Mouse (Mus musculus) midbrain, embryonic 10.5 days (tissue): ENCODE data around the gene Sh2d1b1. TPM values are rescaled to one million over a fixed set of nuclear protein-coding genes. Genes with fewer than 3 reads are reported as not detected.
A peak's percentile ranks its signal among the peaks of the same experiment; 100 is the strongest.

Source experiments
- DNase-seq: peaks from one replicate; pipeline ENCODE4 v3.0.0-alpha.2; 2017; ENCODE audit warnings: low spot score
- H3K27ac ChIP-seq: fragments of 300-500 bp; sonication (generic); replicated peaks from 2 replicates; pipeline ENCODE4 v1.5.1; 2016; ENCODE audit warnings: mild to moderate bottlenecking
- H3K27me3 ChIP-seq: fragments of 300-500 bp; sonication (generic); 2 replicates; pipeline ENCODE4 v1.6.1; 2016; ENCODE audit warnings: low read depth, mild to moderate bottlenecking; ENCODE audit not compliant: poor library complexity, severe bottlenecking
- H3K36me3 ChIP-seq: fragments of 300-500 bp; sonication (generic); 2 replicates; pipeline ENCODE4 v1.6.1; 2016; ENCODE audit warnings: mild to moderate bottlenecking, moderate library complexity
- H3K4me1 ChIP-seq: fragments of 300-500 bp; sonication (generic); 2 replicates; pipeline ENCODE4 v1.6.1; 2016
- H3K4me3 ChIP-seq: fragments of 300-500 bp; sonication (generic); 2 replicates; pipeline ENCODE4 v1.5.1; 2016; ENCODE audit warnings: mild to moderate bottlenecking, moderate library complexity
- H3K9me3 ChIP-seq: fragments of 300-500 bp; sonication (generic); replicated peaks from 2 replicates; pipeline ENCODE4 v1.6.1; 2016; ENCODE audit warnings: mild to moderate bottlenecking
- WGBS: fragments of 180-500 bp; shearing (Covaris S2); methylation state at CpG from one replicate; pipeline ENCODE4 v1.1.7; 2016; 5-methylcytosine and 5-hydroxymethylcytosine counted together
- polyA plus RNA-seq: library from polyadenylated mRNA; unstranded; fragments of >200 nt; fragmentation: Nextera tagmentation; extraction: Ambion mirVana; gene quantifications from 2 replicates; pipeline ENCODE4 v1.2.1, GENCODE M21; 2016

Sh2d1b1 gene
- polyA plus RNA-seq, 1 experiment from 2014 or later = not detected

DNA sequence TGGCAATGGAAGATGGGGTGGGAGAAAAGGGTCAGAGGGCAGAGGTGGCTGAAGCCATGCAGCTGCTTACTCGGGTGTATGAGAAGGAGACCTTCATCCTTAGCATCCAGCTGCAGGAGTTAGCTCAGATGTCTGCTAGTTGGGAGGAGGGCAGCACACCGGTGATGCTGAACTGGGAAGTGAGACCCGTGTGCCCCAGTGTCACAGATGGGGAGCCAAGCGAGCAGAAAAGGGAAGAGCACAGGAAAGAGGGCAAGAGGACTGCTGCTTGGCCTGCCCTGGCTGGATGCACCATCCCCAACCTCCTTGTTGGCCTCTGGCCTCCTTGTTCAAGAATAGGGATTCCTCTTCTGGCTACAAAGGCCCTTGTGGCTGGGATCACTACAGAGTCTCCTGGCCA, 22.4 kb downstream of the Sh2d1b1 start:
- Histone ChIP-seq H3K4me3 (no peak overlapping the region), H3K36me3 (no peaks in the 10 kb centered on the region), H3K4me1 (peaks cover 27% of the 10 kb centered on the region), H3K27ac (no peak overlapping the region), H3K27me3 (no peaks in the 10 kb centered on the region), H3K9me3 (no peaks in the 10 kb centered on the region)
- DNase-seq = no peak
- 72% methylated on average over 4 of the region's 4 CpGs for WGBS

DNA sequence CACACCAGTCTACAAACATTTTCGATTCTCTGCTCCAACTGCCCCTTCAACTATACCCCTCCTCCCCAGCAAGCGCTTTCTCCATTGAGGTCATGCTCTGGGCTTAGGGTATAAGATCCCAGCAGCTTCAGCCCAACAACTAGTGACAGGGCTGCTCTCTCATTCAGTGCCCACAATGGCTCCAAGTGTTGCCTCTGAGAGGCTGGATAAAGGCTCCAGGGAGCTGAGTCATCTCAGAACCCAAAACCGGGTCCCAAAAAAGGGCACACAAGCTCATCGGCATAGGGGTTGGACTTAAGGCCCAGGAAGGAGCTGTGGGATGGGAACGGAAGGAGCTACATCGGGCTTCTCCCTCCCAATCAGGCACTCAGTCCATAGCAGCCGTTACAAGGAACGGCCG, 24.6 kb downstream of the Sh2d1b1 start:
- H3K4me3 ChIP-seq = no peak overlapping the region
- DNase-seq = no peak
- H3K36me3 ChIP-seq = no peaks in the 10 kb centered on the region
- H3K9me3 ChIP-seq = no peaks in the 10 kb centered on the region
- H3K27me3 ChIP-seq = no peaks in the 10 kb centered on the region
- H3K4me1 ChIP-seq = peaks cover 14% of the 10 kb centered on the region
- WGBS = 95% methylated on average over 9 of the region's 9 CpGs
- no peak overlapping the region for H3K27ac ChIP-seq

DNA sequence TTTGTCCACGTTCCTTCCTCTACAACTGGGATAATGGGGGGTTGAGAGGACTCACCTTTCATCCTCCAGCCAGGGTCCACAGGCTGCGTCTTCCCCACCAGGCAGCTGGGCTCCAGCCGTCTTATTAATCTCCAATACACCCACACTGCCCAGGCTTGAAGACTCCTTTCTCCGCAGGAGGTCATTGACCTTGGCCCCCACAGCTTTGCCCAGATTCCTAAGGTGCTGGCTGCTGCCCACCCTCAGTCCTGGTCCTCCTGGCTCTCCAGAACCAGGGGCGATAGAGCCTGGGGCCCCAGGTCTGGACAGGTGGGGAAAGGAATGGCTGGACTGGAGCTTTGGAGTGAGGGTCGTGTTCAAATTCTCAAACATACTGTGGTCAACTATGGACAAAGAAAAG, 25.3 kb downstream of the Sh2d1b1 start:
- 69% methylated on average over 6 of the region's 6 CpGs for WGBS
- H3K4me1 ChIP-seq = peaks cover 14% of the 10 kb centered on the region
- H3K27me3 ChIP-seq = no peaks in the 10 kb centered on the region
- H3K36me3 ChIP-seq = no peaks in the 10 kb centered on the region
- DNase-seq = no peak
- no peaks in the 10 kb centered on the region for H3K9me3 ChIP-seq
- H3K4me3 ChIP-seq = no peak overlapping the region
- peak overlapping the region; percentile 63; the same call in 1 of the 2 replicates for H3K27ac ChIP-seq

DNA sequence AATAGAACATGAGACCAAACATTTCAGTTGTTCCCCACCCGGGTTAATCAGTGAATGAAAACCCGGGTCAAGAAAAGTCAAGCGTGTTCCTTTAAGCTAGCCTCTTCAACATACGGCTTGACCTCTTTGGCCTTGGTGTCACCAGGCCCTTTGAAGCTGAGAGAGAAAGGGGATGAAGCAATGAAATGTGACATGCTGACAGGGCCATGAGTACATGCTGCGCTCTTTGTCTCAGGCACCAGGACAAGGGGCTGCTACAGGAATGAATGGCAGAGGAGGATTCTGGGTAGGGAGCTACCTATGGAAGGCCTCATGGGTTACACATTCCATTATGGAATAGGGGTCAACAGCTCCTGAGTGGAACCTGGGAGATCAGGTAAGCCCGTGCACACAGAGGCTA, 26.0 kb downstream of the Sh2d1b1 start:
- Histone ChIP-seq H3K36me3 (no peaks in the 10 kb centered on the region), H3K4me3 (no peak overlapping the region), H3K9me3 (no peaks in the 10 kb centered on the region), H3K27ac (peak overlapping the region; percentile 49; the same call in 1 of the 2 replicates), H3K27me3 (no peaks in the 10 kb centered on the region), H3K4me1 (peaks cover 14% of the 10 kb centered on the region)
- peak; percentile 44 for DNase-seq
- WGBS = 44% methylated on average over 6 of the region's 6 CpGs

DNA sequence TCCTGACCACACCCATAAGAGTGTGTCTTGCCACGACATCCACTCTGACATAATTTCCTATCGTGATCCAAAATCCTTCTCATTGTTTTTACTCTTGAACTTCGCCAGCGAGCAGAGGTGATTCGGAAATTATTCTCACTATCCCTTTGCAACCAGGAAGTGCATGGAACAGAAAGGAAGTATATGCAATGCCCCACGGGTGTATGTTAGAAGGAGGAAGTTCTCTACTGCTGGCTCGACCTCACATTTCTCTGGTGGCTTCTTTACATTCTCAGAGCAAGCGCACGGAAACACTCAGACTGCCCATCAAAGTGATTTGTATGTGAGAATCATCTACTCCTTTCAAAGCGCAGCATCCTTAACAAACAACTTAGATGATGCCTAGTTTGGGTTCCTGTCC, 27.9 kb downstream of the Sh2d1b1 start:
- WGBS = 92% methylated on average over 10 of the region's 10 CpGs
- no peak overlapping the region for H3K4me3 ChIP-seq
- no peaks in the 10 kb centered on the region for H3K9me3 ChIP-seq
- H3K4me1 ChIP-seq = peaks cover 14% of the 10 kb centered on the region
- no peaks in the 10 kb centered on the region for H3K36me3 ChIP-seq
- no peak overlapping the region for H3K27ac ChIP-seq
- H3K27me3 ChIP-seq = no peaks in the 10 kb centered on the region
- DNase-seq = no peak

DNA sequence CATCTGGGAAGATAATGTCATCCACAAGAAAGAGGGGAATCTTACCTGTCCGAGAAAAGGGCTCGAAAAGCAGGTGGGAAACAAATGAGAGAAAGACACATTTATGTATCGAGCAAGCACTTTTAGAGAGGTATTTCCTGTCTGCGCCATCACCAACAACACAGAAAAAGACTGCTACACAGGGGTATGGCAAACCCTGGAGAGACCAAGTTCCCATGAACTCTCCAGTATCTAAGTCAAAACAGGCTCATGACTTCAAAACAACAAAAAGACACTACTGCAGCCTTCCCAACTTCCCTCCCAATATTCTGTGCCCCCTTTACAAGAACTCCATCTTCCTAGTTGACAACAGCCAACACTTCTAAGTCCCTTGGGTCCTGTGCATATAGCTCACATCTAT, 29.1 kb downstream of the Sh2d1b1 start, which contains the start of gene Gm7694:
Gene Gm7694 (minus strand): TSS at position 101 of the 400 bp plus-strand sequence.
- H3K27ac ChIP-seq = no peak within 1 kb of the TSS
- no peaks in the 10 kb centered on the region for H3K27me3 ChIP-seq
- WGBS = 94% methylated on average over 4 of the region's 4 CpGs
- no peak within 1 kb of the TSS for H3K4me3 ChIP-seq
- H3K9me3 ChIP-seq = no peaks in the 10 kb centered on the region
- DNase-seq = no peak
- H3K36me3 ChIP-seq = no peaks in the 10 kb centered on the region
- H3K4me1 ChIP-seq = peaks cover 14% of the 10 kb centered on the region

DNA sequence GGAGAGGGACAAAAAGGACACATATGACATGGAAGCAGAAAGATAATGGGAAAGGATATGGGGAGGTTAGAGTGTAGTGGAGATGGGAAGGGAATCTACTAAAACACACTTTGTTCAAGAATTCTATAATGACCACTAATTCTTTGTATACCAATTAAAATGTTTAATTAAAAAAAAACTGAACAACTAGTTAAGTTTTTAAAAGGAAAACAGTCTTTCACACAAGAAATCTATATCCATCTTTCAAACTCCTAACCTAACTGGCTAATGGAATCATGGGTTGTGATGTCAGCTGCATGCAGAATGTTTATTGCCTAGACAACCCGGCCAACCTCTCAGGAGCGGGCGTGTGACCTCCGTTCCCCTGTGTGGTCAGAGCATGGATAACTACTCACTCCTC, 31.4 kb downstream of the Sh2d1b1 start, which contains the start of gene Spata46:
Gene Spata46 (plus strand): TSS at position 301 of the 400 bp plus-strand sequence.
- no peak within 1 kb of the TSS for H3K27ac ChIP-seq
- H3K4me1 ChIP-seq = peaks cover 9% of the 10 kb centered on the region
- H3K4me3 ChIP-seq = no peak within 1 kb of the TSS
- DNase-seq = no peak
- H3K36me3 ChIP-seq = no peaks in the 10 kb centered on the region
- H3K27me3 ChIP-seq = no peaks in the 10 kb centered on the region
- 96% methylated on average over 4 of the region's 4 CpGs for WGBS
- H3K9me3 ChIP-seq = no peaks in the 10 kb centered on the region

DNA sequence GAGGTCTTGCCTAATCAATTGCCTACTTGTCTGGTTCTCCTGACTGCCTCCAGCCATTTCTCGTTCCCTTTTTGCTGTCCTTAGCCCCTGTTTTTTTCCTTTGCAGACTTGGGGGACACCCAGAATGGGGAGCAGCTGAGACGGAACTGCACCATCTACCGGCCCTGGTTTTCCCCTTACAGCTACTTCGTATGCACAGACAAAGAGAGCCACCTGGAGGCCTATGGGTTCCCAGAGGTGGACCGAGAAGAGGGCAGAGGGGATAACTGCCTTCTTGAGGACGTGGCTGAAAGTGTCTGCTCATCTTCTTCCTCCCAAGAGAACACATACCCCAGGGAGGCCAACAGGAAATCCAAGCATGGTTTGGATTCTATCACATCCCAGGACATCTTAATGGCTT, 34.3 kb downstream of the Sh2d1b1 start:
- Histone ChIP-seq H3K4me1 (peaks cover 11% of the 10 kb centered on the region), H3K36me3 (no peaks in the 10 kb centered on the region), H3K27me3 (no peaks in the 10 kb centered on the region), H3K4me3 (no peak overlapping the region), H3K9me3 (no peaks in the 10 kb centered on the region), H3K27ac (no peak overlapping the region)
- WGBS = 83% methylated on average over 6 of the region's 6 CpGs
- DNase-seq = no peak

DNA sequence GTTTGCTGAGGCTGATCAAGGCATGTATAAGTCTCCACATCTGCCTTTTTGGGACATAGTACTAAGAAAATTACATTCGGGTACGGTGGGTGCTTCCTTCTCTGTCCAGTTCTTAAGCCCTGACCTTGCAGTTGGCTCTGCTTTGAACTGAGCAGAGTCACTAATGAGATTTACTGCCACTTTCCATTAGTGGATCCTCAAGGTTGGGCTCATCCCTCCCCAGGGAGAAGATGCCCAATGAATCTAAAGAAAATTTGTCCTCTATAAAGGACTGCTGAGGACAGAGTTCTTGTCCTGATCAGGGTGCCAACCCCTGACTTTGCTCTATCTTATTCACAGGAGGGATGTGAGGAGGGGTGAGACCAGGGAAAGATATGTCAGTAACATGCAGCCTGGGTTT, 44.9 kb downstream of the Sh2d1b1 start:
- no peak overlapping the region for H3K27ac ChIP-seq
- DNase-seq = no peak
- H3K4me3 ChIP-seq = no peak overlapping the region
- H3K36me3 ChIP-seq = peaks cover 4% of the 10 kb centered on the region; the same call in 1 of the 2 replicates
- H3K9me3 ChIP-seq = no peaks in the 10 kb centered on the region
- no peaks in the 10 kb centered on the region for H3K4me1 ChIP-seq
- 92% methylated on average over 2 of the region's 2 CpGs for WGBS
- no peaks in the 10 kb centered on the region for H3K27me3 ChIP-seq

DNA sequence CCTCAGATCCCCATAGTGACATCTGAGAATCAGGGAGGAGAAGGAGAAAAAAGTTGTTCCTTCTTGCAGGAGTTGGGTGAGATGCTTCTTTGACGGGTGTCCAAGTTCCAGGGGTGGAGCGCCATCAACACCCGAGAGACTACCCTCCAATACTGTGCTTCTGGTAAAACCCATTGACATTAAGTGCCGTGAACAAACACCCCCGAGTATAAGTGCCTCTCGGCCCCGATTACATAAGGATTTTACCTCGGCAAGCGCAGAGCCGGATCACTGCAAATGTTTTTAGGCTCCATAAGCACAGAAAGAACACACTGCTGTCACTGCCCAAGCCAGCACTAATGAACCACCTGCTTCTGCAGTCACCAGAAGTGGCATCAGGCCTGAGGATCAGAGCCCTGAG, 45.9 kb downstream of the Sh2d1b1 start:
- DNase-seq = no peak
- WGBS = 88% methylated on average over 10 of the region's 10 CpGs
- Histone ChIP-seq H3K4me3 (no peak overlapping the region), H3K36me3 (peaks cover 4% of the 10 kb centered on the region; the same call in 1 of the 2 replicates), H3K27ac (no peak overlapping the region), H3K4me1 (no peaks in the 10 kb centered on the region), H3K27me3 (no peaks in the 10 kb centered on the region), H3K9me3 (no peaks in the 10 kb centered on the region)

DNA sequence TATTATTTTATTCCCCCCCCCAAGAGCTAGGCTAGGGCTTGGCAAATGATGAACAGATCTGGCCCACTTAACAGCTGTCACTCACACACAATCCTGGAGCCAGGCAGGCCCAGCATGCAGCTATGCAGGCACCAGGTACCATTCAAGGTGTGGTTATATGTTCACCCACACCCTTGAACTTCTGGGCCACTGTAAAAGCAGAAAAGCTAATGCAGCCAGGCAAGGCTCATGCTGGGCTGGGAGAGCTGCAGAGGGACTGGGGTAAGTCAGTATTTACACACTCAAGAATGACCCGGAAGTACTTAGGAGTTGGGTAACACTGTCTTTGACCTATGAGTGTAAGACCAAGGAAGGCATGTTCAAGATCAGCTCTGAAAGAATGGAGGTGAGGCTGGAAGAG, 47.2 kb downstream of the Sh2d1b1 start:
- 84% methylated on average over 1 of the region's 1 CpGs for WGBS
- H3K27ac ChIP-seq = no peak overlapping the region
- H3K9me3 ChIP-seq = no peaks in the 10 kb centered on the region
- no peaks in the 10 kb centered on the region for H3K36me3 ChIP-seq
- DNase-seq = no peak
- no peak overlapping the region for H3K4me3 ChIP-seq
- no peaks in the 10 kb centered on the region for H3K27me3 ChIP-seq
- H3K4me1 ChIP-seq = no peaks in the 10 kb centered on the region

DNA sequence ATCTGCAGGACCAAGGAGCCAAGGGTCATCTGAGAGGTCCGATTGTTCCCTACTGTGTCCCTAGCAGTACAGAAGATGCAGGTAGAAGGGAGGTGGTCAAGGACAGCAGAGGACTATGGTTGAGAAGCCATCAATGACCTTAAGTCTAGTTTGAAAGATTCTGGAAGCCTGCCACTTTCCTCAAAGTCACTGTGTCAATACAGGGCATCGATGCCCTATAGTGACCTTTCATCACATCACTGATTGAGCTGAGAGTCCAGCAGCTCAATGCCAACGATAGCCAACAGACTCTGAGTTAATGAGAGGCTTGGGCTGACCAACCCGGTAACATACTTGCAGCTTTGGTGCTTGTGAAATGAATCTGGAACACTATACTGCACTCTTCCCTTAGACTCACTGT, 48.2 kb downstream of the Sh2d1b1 start:
- no peak overlapping the region for H3K4me3 ChIP-seq
- H3K27ac ChIP-seq = no peak overlapping the region
- no peaks in the 10 kb centered on the region for H3K36me3 ChIP-seq
- no peaks in the 10 kb centered on the region for H3K27me3 ChIP-seq
- 90% methylated on average over 4 of the region's 4 CpGs for WGBS
- H3K4me1 ChIP-seq = peaks cover 3% of the 10 kb centered on the region
- no peak for DNase-seq
- H3K9me3 ChIP-seq = no peaks in the 10 kb centered on the region

DNA sequence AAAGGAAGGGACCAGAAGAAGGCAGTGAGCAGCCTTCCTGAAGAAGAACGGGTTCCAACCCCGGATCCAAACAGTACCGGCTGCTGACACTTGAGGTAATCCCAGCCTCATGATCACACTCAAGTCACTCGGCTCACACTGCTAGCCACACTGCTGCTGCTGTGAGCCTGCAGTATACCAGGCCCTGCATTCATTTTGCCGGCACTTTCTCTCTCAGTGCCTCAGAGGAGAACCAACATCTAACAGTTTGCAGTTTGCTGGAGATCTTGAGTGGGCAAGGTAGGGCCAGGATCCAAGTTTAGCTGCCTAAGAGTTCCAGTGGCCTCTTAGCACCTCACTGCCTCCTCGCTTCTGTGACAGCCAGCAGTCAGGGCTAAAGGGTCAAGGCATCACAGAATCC, 54.8 kb downstream of the Sh2d1b1 start:
- H3K9me3 ChIP-seq = no peaks in the 10 kb centered on the region
- H3K4me3 ChIP-seq = no peak overlapping the region
- no peak overlapping the region for H3K27ac ChIP-seq
- no peaks in the 10 kb centered on the region for H3K27me3 ChIP-seq
- DNase-seq = no peak
- peaks cover 6% of the 10 kb centered on the region for H3K4me1 ChIP-seq
- 63% methylated on average over 6 of the region's 6 CpGs for WGBS
- H3K36me3 ChIP-seq = no peaks in the 10 kb centered on the region

DNA sequence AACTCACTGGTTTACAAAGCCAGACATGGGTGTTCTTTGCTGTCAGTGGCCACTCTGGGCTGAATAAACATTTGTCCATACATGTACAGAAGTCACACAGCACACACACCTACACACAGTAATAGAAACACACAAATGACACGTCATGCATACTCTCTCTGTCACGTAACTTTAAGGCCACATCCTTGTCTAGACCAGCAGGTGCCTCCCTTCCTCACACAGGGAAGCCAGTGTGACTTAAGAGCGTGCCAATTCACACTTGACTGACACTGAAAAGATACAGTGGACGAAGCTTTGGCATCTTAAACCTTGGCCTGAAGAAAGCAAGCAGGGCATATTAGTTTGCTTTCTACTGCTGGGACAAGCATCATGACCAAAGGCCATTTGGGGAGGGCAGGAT, 55.7 kb downstream of the Sh2d1b1 start:
- Histone ChIP-seq H3K27me3 (no peaks in the 10 kb centered on the region), H3K27ac (no peak overlapping the region), H3K4me1 (peaks cover 6% of the 10 kb centered on the region), H3K9me3 (no peaks in the 10 kb centered on the region), H3K4me3 (no peak overlapping the region), H3K36me3 (no peaks in the 10 kb centered on the region)
- no peak for DNase-seq
- 77% methylated on average over 4 of the region's 4 CpGs for WGBS
